Mouse (Mus musculus) left cerebral cortex, adult 11 months (tissue): ENCODE results near the gene Gm973.

Source experiments
- DNase-seq: peaks from one replicate; pipeline ENCODE4 v3.0.0; 2022; ENCODE audit warnings: low spot score

The Gm973 gene

DNA sequence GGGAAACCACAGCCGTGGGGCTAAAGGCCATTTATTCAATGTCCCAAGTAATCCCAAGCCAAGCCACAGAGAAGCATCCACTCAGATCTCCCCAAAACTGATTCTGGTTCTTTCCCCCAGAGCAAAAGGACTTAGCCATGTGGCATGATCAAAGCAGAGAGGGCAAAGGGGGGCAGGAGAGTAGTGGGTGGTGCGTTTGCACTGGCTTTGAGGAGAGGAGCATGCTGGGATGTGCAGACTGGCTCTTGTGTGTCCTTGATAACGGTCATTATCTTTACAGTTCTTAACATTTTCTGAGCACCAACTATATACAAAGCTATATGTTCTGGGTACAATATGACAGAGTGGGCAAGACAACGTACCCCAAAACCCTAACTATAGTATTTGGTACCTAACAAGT, 23.6 kb upstream of the Gm973 start:
- no peak for DNase-seq

DNA sequence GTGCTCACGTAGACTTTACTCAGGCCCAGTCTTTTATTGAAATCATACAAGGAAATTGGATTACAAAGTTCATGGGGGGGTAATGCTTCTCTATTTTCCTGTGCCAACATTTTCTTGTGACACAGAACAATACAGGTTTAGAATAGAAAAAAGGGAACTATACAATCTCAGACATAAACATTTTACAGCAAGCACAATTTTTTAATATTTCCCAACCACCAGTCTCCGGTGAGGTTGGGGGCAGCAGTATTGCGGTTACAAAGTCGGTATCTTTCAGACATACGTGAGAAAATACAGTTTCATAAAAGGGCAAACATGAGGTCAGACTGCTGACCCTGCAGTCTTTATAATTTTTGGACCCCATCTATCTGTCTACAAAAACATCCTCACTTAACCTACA, 20.1 kb upstream of the Gm973 start:
- DNase-seq, result no peak

DNA sequence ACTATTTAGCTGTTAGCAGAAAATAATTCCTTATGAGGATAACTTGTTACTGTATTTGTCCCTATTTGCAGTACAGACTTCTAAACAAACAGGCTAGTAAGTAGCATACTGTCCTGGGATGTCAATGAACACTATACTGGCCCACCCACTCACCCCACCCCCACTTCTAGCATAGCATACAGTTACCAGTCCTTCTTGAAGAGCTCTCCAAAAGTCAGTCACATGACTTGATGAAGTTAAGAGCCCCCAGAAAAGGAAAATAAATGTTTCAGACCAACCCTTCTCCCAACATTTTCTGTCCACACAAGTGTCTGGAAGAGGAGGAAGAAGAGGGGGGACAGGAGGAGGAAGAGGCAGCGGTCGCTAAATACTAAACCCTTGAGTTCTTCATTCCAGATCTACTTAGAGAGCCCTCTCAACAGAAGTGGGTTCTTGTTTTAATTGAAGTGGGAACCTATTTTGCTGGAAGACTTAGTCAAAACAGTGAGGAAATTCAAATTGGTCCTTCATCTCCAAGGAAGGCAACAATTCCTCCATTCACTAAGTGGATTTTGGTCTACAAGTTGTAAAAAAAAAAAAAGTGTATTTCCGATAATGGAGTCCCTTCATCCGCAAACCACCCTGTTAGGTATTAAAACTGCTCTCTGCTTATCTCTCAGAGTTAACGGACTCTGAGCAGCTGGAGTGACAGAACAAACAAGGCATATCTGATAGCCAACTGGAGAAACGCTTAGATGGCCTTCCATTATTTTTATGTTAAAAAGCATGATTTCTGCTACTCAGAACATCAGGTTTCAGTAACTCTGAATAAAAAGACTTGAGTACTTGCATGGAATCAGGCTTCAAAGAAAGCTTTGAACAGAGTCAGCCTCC, 18.1 kb upstream of the Gm973 start:
- DNase-seq, result no peak

DNA sequence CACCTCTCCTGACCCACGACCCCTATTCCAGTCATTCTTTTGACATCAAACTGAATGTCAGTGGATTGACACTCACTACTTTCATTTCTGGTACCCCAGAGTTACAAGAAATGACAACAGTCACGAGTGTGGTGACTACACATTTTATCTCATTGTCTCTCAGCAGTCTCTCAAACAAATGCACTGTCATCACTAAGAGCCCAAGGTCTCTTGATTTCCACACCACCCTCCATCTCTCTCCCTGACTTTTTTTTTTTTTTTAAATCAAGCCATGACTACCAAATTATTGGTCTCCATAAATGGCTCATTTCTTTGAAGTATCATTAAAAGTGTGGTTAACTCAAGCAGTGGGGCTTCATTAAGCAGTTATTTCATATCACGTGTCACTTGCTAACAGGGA, 16.7 kb upstream of the Gm973 start:
- no peak for DNase-seq

DNA sequence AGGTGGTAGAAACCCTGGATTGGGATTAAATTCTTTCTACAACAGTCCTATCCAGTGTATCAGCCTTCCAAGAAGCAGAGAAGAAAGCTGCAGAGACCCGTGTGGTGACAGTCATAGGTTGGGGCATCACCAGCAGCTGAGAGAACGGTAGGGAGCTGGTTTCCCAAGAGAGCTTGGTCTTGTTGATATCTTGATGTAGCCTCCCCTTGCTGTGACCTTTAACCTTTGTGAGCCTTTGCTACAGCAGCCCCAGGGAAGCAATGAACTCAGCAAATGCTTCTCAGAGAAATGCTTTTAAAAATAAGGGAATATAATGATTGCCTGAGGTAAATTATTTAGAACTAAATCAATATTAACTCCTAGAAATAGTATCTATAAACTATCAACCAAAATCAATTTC, 13.7 kb upstream of the Gm973 start:
- DNase-seq, result no peak

DNA sequence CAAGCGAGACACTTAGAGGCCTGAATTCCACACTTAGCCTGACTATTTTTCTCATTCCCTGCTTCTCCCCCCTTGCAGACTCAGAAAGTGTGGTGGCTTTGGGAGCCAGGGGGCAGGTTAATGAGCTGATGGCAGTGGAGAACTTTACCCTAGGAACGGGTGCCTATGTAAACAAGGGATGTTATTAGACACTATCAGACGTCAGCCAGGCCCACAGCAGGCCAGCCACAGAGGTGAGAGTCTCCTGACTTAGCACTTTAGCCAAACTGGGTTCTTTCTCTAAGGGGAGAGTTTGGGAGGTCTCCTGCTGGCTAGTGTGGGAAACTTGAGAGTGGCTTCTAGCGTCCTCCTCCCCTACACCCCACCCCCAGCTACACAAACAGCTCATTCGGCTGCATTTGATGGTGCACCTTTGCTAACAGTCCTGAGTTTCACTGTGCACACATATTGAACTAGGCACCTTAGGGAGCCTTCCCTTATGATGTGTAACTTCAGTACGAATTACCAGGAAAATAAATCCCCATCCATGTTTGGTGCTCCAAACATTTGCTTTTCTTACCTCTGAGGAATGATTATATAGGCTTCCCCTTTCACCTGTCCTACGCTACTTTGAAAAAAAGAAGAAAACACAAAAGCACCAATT, 12.3 kb upstream of the Gm973 start:
- DNase-seq, result no peak

DNA sequence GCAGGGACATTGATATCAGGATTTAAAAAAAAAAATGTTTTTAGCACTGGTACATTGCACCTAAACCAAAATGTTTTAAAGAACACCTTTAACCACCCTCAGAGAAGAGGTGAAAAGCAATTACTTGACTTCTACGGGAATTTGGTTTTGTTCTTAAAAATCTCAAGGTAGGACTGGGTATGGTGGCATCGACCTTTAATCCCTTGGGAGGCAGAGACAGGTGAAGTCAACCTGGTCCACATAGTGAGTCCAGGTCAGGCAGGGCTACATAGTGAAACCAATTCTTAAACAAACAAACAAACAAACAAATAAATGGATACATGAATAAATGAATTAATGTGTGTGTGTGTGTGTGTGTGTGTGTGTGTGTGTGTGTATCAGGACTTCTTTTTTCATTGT, 11.8 kb upstream of the Gm973 start:
- DNase-seq, result no peak

DNA sequence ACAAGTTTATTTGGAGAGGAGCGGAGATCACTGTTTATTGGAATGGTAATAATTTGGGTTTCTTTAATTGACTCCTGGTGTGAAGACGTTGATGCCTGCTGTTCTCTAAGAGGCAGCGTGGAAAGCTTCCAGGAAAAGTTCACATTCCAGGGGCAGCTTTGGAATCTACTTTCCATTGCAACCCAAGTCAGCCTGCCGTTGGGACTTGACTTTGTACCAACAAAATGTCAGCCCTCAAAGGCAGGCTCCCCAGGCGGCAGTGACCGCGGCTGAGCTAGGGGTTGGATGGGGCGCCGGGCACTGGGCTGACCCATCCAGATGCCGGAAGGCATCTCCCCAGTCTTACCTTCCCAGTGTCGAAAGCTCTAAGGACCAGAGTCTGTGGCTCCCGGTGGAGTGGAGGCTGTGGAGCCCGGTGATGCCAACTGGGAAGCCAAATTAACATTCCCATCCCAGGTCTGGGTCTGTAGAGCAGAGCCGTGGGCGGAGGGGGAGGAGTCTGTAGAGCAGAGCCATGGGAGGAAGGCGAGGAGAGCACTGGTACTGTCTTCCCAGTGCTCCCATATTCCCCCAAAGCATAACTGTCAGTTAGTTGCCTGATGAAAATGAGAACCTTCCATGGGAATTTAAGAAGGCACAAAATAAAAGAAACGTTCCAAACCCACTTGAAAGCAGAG, 7.5 kb upstream of the Gm973 start:
- DNase-seq, result no peak

DNA sequence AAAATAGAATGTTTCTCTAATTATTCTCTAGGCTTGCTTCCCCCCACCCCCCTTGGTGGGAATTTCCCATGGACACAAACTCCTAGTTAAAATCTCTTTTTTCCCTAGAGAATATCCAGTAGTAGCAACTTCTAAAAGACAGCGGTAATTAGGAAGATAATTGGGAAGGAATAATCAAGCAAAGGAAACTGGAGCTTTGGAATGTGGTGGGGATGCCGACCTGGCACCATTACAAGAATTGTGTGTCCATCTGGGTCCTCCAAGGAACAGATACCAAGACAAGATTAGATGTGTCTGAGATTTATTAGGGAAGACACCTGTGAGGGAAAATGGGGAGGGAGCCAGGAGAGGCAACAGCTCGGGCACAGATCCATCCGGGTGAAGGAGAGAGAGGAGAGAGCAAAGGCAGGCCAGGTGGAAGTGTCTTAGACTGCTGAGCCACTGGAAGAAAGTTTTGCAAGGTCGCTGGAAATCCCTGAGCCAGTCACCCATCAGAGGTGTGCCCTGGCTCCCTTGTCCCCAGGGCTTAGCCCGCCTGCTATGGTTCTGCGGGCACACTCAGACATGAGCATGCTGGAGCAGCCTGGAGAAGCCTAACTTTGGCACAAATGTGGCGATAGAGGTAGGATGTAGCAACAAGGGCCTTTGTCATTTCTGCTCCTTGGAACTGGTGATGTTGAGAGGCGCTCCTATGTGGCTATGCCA, 4.3 kb upstream of the Gm973 start:
- no peak for DNase-seq

DNA sequence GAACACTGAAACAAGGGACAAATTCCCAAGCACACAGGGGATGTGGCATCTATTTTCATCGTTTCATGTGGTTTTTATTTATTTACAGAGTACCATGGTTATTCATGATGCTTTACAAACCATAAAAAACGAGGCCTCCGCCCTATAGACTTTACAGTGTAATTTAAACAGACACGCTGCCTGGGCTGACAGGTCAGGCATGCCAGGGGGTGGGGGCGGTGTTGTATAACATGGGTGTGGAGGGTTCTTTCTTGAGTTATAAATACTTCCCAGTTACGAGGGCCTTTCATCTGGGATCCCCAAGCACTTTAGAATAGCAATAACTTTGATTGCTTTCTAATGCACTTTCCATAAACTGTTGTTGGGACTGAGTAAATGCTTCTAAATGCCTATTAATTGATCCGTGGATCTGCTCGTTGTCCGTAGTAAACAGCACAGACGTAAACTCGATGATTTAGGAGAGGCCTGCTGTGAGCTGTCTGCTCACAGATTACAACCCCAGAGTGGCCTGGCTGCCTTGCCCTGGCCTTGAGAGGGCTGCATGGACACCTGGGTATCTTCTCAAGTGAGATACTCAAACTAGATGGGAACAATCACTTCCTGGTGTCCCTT, 4.3 kb downstream of the Gm973 start:
- DNase-seq, result no peak

DNA sequence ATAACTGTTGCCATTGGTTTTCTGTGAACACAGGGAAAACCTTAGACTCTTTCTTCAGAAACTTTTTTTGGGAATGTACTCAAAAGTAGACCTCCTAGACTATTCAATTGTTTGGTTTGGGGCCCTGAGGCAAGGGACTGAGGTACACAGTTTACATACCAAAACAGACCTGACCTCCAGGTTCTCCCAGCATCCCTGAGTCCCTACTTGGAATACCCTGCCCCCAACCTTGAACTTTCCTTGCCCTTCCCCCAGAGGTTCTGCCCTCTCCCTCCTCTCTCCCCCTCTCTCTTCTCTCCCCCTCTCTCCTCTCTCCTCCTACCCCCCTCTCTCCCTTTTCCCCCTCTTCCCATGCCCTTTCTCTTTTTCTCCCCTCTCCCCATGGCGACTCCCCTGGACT, 6.4 kb downstream of the Gm973 start:
- DNase-seq, result no peak

DNA sequence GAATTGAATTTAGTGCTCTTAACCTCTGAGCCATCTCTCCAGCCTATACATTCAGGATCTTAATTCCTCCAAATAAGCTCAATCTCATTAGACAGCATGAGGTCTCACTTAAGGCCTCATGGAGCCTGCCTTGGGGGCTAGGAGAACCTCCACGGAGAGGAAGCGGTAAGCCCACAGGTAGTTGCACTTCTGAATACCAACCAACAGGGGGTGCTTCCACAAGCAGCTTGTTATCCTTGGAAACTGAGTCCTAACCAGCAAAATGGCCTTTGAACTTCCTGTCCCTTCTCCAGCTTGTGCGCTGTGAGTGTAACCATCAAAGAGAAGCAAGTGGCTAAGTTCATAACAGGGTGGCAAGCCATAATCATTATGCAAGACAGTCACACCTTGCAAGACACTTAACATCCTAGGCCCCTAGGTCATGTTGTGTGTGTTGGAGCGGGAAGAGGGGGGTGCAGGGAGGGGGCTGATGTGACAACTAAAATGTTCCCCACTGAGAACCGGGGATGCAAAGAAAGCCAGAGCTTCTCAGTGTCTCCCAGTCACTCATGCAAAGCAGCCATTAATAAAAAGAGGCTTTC, 7.4 kb downstream of the Gm973 start:
- DNase-seq, result no peak

DNA sequence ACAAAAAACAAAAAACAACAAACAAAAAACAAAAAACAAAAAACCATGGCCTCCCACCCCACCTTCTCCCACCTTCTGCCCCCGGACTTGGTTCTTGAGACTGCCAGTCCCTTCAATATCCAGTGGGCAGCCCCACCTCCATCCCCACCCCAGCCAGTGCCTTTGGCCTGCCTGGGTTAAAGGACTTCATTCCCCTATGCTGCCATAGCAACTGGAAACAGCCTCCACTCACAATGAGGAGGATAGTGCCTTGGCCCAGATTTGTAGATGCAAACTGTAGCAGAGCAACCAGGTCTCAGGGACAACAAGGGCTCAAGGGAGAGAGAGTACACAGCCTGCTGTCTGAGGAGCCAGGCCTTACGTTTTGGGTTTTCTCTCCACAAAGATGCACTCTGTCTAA, 8.0 kb downstream of the Gm973 start:
- DNase-seq, result no peak

DNA sequence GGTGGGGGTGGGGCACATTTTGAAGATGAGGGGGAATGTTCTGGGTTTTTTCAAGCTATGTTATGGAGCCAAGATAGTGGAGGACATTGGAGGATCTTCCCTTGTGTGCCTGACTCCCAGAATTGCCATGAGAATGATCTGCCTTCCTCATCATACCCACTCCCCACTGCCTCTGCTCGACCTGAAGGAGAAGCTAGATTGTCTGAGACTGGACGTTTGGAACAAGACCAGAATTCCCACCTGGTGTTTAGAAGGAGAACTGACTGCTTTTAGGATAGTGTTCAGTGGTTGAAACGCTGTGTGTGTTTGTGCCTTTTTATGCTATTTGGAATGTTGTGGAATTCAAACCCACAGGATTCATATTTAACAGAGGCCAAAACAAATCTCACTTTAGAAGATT, 8.7 kb downstream of the Gm973 start:
- no peak for DNase-seq

DNA sequence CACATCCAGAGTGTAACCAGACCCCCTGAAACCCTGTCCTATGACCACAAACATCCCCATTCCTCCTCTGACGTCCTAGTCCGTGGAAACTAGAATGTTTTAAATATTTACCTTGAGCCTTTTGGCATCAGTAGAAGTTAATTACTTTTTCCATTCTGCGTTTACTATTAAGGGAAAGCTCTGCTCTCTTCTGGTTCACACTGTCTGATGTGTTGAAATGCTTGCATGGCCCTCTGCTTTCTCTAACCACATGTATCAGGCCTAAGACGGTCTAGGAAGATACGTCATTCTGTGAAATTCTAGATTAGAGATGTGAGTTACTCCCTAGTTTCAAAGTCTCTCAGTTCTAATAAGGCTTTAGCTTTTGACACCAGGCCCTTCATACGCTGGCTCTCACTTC, 11.2 kb downstream of the Gm973 start:
- DNase-seq, result no peak

DNA sequence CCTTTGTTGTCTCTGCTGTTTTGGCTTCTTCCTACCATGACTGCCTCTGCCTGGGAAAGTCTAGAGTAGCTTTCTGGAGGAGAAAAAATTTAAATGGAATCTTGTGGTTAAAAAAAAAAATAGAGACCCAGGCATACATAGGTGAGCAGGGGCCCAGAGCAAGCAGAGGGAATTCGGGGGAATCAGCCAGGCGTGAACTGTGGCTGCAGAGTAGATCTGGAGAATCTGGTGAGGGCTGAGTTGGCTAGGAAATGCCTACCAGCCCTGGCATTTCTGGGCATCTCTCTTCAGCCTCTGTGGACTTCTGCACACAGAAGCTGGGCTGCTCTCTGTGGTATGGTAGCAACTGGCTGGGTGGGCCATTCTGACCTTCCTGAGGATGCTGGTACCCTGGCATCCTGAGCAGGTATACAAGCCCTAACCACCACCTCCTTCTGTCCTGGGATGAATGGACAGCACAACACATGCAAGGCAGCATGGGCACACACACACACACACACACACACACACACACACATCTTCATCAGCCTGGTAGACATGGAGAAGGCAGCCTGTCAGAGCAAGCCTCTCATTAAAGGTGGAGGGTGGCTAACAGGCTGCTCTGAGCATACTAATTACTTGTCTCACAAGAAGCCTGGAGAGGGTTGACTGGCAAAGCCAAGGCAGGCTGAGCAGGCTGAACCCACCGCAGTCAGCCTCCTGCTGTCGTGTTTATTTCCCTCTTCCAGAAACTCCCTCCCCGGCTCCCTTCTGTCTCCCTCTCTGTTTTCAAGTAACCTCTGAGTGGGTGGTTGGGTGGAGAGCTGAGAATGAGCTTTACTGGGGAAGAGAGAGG, 19.1 kb downstream of the Gm973 start:
- DNase-seq, result peak; percentile 29

DNA sequence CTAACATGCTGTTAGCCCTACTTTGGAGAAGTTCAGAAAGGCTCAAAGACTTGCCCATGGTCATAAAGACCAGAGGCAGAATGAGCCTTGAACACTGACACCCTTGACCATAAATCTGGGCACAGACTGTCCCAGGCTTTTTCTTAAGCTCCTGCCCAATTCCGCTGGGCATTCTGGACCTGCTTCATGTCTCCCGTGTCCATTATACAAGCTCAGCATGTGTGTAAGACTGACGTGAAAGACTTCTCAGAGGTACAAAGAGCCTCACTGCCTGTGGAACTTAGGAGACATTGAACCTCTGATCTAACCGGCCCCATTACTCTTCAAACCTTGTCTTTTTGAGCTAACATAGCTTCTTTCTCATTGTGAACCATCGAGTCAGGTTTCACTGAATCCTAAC, 22.3 kb downstream of the Gm973 start:
- DNase-seq, result no peak

DNA sequence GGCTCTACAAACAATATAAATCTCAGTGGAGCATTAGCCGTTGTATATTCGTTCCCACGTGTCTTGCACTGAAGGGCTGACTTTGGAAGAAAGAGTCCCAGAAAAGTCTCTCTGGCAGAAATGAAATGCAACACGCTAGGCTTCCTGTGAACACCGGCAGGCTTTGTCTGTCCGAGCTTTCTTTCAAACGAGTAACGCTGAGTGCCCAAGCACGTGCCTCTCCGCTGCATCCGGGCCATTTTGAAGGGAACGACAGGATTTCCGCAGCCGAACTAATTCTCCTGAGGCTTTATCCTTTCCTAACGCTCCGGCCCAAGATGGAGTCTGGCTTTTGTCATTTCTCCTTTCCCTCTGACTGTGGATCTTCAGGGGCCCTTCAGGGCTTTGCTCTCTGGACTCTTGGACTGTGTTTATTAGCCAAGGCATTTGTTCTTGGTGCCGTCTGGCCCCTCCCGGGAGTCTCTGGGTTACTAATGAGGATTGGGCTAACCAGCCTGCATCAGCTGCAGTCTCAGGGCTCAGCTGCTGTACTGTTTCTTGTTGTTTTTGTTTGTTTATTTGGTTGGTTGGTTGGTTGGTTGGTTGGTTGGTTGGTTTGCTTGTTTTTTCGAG, 24.6 kb downstream of the Gm973 start:
- no peak for DNase-seq

DNA sequence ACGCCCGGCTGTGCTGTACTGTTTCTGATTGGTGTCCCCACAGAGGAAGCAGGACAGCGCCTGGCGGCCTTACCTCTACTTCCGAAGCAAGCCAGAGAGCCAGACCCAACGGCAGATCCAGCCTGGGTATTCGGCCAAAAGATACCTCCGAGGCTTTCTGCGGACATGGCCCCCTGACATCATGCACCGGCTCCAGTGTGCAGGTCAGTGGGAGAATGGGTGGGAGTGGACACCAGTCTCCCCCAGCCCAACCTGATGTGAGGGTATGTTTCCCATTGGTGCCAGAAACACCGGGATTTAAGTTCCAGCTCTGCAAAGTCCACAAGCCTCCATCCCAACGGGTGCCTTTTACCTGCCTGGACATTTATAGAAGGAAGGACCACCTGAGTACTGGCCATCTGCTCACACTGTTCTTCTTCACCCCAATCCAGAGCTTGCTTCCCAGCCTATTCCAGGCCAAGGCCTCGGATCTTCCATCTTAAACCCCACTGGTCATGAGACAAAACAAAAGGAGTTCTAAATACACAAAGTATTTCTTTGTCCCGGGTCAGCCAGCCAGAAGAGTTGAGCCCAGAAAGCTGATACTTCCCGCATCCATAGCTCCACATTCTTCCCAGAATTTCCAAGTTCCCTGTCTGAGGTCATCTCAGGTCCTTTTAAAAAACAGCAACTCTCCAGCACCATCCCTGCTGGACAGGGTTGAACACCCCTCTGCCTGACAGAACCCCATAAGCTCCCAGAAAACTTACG, 25.4 kb downstream of the Gm973 start:
- no peak for DNase-seq

DNA sequence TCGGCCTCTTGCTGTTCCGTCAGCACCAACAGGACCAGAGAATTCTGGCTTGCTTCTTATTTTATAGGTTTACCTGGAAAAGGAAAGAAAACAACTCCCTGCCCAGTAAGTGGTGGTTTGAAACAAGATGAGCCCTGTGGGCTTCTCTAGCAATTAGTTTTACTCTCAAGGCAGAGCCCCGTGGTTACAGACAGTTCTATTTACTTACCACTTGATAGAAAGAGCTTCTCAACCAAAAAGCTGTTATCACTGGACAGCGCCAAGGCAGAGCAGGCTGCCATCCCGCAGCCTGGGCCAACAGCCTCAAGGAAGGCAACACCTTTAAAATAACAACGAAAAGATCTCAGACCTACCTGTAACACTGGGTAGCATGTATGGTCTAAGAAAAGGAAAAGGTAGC, 26.2 kb downstream of the Gm973 start:
- DNase-seq, result no peak
